Mouse (Mus musculus): ENCODE results near the gene 4930426L09Rik.

Gene 4930426L09Rik

GRCm38 (mm10) chr2:19018034-19018433, 19.9 kb downstream of the 4930426L09Rik start:
- no peak for DNase-seq

- no peak for DNase-seq
Observed at GRCm38 (mm10) chr2:19024807-19025206, 26.7 kb downstream of the 4930426L09Rik start.

- no peak for DNase-seq
Observed at GRCm38 (mm10) chr2:19037430-19037829, 39.3 kb downstream of the 4930426L09Rik start.

GRCm38 (mm10) chr2:19037907-19038570, 39.9 kb downstream of the 4930426L09Rik start:
- peak in 1 of 2 experiments; percentile 9 for DNase-seq

- DNase-seq = no peak
Observed at GRCm38 (mm10) chr2:19048225-19048624, 50.1 kb downstream of the 4930426L09Rik start.

- DNase-seq = no peak
Observed at GRCm38 (mm10) chr2:19049341-19049740, 51.2 kb downstream of the 4930426L09Rik start.

Measured in cerebellum, postnatal 14 days (tissue).